Mouse (Mus musculus) left cerebral cortex, postnatal 14 days (tissue): ENCODE data around the gene Olfr578. TPM values are rescaled to one million over a fixed set of nuclear protein-coding genes. Genes with fewer than 3 reads are reported as not detected.

Experiments used
- DNase-seq, 2 experiments: peaks; one replicate each; pipeline ENCODE4 v3.0.0; 2021 to 2022; ENCODE audit warnings: low spot score in 2 of 2, mixed read lengths in 1 of 2
- intact Hi-C: fragments of 180-260 bp; cut with DNase I; formaldehyde crosslinking; loops from one replicate; pipeline ENCODE4 v1.15.1; 2025
- long read RNA-seq, 2 experiments: library from polyadenylated mRNA; stranded (forward); transcript quantifications; one replicate each; pipeline ENCODE4 v2.0.0; 2021
- total RNA-seq, 2 experiments: library from RNA; stranded (reverse); gene quantifications; 2 replicates each; pipeline ENCODE4 v1.2.3; 2021

Gene Olfr578
- not detected for total RNA-seq
- long read RNA-seq, experiment 1: 0 reads
- long read RNA-seq, experiment 2: 0 reads

- intact Hi-C loops: no loop called here
- DNase-seq: no peak
These were observed at the start of gene Olfr578 for GRCm38 (mm10) chr7:102989224-102989623. Olfr578 (minus strand) TSS chr7:102989324.

GRCm38 (mm10) chr7:103037724-103038123 is 48.6 kb upstream of the Olfr578 start, which contains the start of gene Olfr582:
Olfr582 (plus strand) TSS chr7:103038024.
- DNase-seq: no peak
- intact Hi-C loops: no loop called here

- no peak for DNase-seq
- intact Hi-C loops: no loop called here
These were observed 13.3 kb downstream of the Olfr578 start, which contains the start of gene Olfr577 for GRCm38 (mm10) chr7:102975843-102976242. Olfr577 (minus strand) TSS chr7:102975943.

- intact Hi-C loops: no loop called here
- no peak for DNase-seq
These were observed 14.7 kb downstream of the Olfr578 start for GRCm38 (mm10) chr7:102974399-102974798.

- no peak for DNase-seq
- intact Hi-C loops: no loop called here
These were observed 26.8 kb downstream of the Olfr578 start, which contains the start of gene Olfr576 for GRCm38 (mm10) chr7:102962360-102962759. Olfr576 (plus strand) TSS chr7:102962660.

GRCm38 (mm10) chr7:102958593-102958992 is 30.5 kb downstream of the Olfr578 start, which contains the start of gene Olfr575:
Olfr575 (minus strand) TSS chr7:102958775.
- DNase-seq: no peak
- intact Hi-C loops: no loop called here

- DNase-seq: no peak
- intact Hi-C loops: no loop called here
These were observed 31.0 kb downstream of the Olfr578 start for GRCm38 (mm10) chr7:102958137-102958536.

GRCm38 (mm10) chr7:102950732-102951131 is 38.4 kb downstream of the Olfr578 start:
- intact Hi-C loops: no loop called here
- DNase-seq: no peak

GRCm38 (mm10) chr7:102948167-102948566 is 41.0 kb downstream of the Olfr578 start, which contains the start of gene Olfr574:
Olfr574 (plus strand) TSS chr7:102948467.
- no peak for DNase-seq
- intact Hi-C loops: no loop called here

GRCm38 (mm10) chr7:102943417-102943816 is 45.7 kb downstream of the Olfr578 start:
- intact Hi-C loops: no loop called here
- DNase-seq: no peak

- intact Hi-C loops: no loop called here
These were observed 46.6 kb downstream of the Olfr578 start, which contains the start of gene Olfr573-ps1 for GRCm38 (mm10) chr7:102942475-102942874. Olfr573-ps1 (minus strand) TSS chr7:102942575.

More at GRCm38 (mm10) chr7:102942475-102942874, 46.6 kb downstream of the Olfr578 start, which contains the start of gene Olfr573-ps1:
- no peak for DNase-seq

Other genes starting within 250 kb of the Olfr578 start
- under 1 TPM in 1 of 2 experiments, not detected in 1; 0.17 TPM for gene Olfr560, start 230.0 kb downstream of the Olfr578 start, total RNA-seq
- under 1 TPM; 0.59 to 0.77 TPM for gene Olfr78, start 229.9 kb downstream of the Olfr578 start, total RNA-seq
- not detected for gene Olfr561, start 218.1 kb downstream of the Olfr578 start, total RNA-seq
- gene Olfr564, start 185.8 kb downstream of the Olfr578 start, total RNA-seq: under 1 TPM in 1 of 2 experiments, not detected in 1; 0.36 TPM
- gene Olfr566, start 130.6 kb downstream of the Olfr578 start, total RNA-seq: not detected
- not detected for gene Olfr568, start 112.2 kb downstream of the Olfr578 start, total RNA-seq
- gene Olfr569, start 98.4 kb downstream of the Olfr578 start, total RNA-seq: not detected
- gene Olfr570, start 94.7 kb downstream of the Olfr578 start, total RNA-seq: not detected
- gene Olfr571, start 71.8 kb downstream of the Olfr578 start, total RNA-seq: not detected
- gene Olfr572, start 64.9 kb downstream of the Olfr578 start, total RNA-seq: not detected
- gene Olfr573-ps1, start 46.7 kb downstream of the Olfr578 start, total RNA-seq: not detected
- not detected for gene Olfr574, start 40.9 kb downstream of the Olfr578 start, total RNA-seq
- not detected for gene Olfr575, start 30.5 kb downstream of the Olfr578 start, total RNA-seq
- not detected for gene Olfr576, start 26.7 kb downstream of the Olfr578 start, total RNA-seq
- gene Olfr577, start 13.4 kb downstream of the Olfr578 start, total RNA-seq: not detected
- gene Olfr582, start 48.7 kb upstream of the Olfr578 start, total RNA-seq: not detected
- gene Olfr583, start 62.0 kb upstream of the Olfr578 start, total RNA-seq: not detected
- not detected for gene Olfr584, start 92.6 kb upstream of the Olfr578 start, total RNA-seq
- not detected for gene Olfr585, start 108.4 kb upstream of the Olfr578 start, total RNA-seq
- not detected for gene Olfr586, start 136.3 kb upstream of the Olfr578 start, total RNA-seq
- not detected for gene Olfr588-ps1, start 151.6 kb upstream of the Olfr578 start, total RNA-seq
- gene Olfr589, start 167.0 kb upstream of the Olfr578 start, total RNA-seq: not detected
- gene Olfr591, start 189.0 kb upstream of the Olfr578 start, total RNA-seq: not detected
- gene Olfr592, start 195.5 kb upstream of the Olfr578 start, total RNA-seq: not detected
- gene Olfr593, start 222.5 kb upstream of the Olfr578 start, total RNA-seq: not detected
- gene Olfr594, start 227.7 kb upstream of the Olfr578 start, total RNA-seq: not detected